Mouse (Mus musculus) midbrain, embryonic 15.5 days (tissue): ENCODE measurements around the gene Caskin1. TPM values are rescaled to one million over a fixed set of nuclear protein-coding genes. Genes with fewer than 3 reads are reported as not detected.

ENCODE experiments used
- ATAC-seq: fragments of 200-750 bp; cut with Nextera tagmentation; replicated peaks from 2 replicates; pipeline ENCODE4 v1.8.0; 2017; ENCODE audit warnings: moderate TSS enrichment
- H3K27ac ChIP-seq: fragments of 300-500 bp; sonication (generic); 2 replicates; pipeline ENCODE4 v1.5.1; 2015; ENCODE audit warnings: mild to moderate bottlenecking, inconsistent platforms
- H3K27me3 ChIP-seq: fragments of 300-500 bp; sonication (generic); replicated peaks from 2 replicates; pipeline ENCODE4 v1.6.1; 2015; ENCODE audit warnings: inconsistent platforms
- H3K36me3 ChIP-seq: fragments of 300-500 bp; sonication (generic); replicated peaks from 2 replicates; pipeline ENCODE4 v1.6.1; 2015; ENCODE audit warnings: inconsistent platforms
- H3K4me1 ChIP-seq: fragments of 300-500 bp; sonication (generic); 2 replicates; pipeline ENCODE4 v1.6.1; 2015; ENCODE audit warnings: inconsistent platforms
- H3K4me2 ChIP-seq: fragments of 300-500 bp; sonication (generic); 2 replicates; pipeline ENCODE4 v1.6.1; 2015; ENCODE audit warnings: inconsistent platforms, mild to moderate bottlenecking, moderate library complexity
- H3K4me3 ChIP-seq: fragments of 300-500 bp; sonication (generic); 2 replicates; pipeline ENCODE4 v1.5.1; 2015; ENCODE audit warnings: mild to moderate bottlenecking, inconsistent platforms
- H3K9ac ChIP-seq: fragments of 300-500 bp; sonication (generic); 2 replicates; pipeline ENCODE4 v1.6.1; 2015; ENCODE audit warnings: mild to moderate bottlenecking, inconsistent platforms
- H3K9me3 ChIP-seq: fragments of 300-500 bp; sonication (generic); 2 replicates; pipeline ENCODE4 v1.6.1; 2016; ENCODE audit warnings: inconsistent platforms
- WGBS: fragments of 180-500 bp; shearing (Covaris S2); methylation state at CpG from one replicate; pipeline ENCODE4 v1.1.7; 2015; ENCODE audit warnings: mixed read lengths; 5-methylcytosine and 5-hydroxymethylcytosine counted together
- polyA plus RNA-seq: library from polyadenylated mRNA; unstranded; fragments of >200 nt; fragmentation: Nextera tagmentation; extraction: Ambion mirVana; gene quantifications from 2 replicates; pipeline ENCODE4 v1.2.1, GENCODE M21; 2015

Gene Caskin1
- polyA plus RNA-seq, 1 experiment from 2014 or later = 52.9 TPM

DNA sequence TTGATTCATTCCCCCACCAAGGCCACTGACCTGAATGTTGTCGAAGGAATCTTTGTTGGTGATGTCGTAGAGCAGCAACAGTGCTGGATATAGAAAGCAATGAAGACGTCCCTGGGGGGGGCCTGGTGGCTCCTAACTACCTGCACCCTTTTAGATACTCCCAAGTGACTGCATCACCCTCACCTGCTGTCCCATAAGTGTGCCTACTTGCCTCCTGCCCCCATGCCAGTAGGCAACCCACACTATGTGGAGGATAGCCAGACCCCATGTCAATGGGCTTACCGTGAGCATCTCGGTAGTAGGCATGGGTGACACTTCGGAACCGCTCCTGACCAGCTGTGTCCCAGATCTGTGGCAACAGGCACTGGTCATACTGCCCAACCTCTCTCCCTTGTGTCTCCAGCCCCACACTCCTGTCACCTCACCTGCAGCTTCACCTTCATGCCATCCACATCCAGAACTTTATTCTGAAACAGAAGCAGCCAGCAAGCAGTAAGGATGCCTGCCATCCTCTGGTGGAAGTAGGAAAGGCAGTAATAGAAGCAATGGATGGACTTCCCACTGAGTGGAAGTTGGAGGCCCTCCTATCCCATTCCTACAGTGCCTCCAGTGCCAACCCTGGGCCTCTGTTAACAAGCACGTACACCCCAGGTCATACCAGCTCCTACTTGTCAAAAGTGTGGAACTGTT, 42.1 kb downstream of the Caskin1 start:
- Histone ChIP-seq H3K9me3 (no peaks in the 10 kb centered on the region), H3K36me3 (no peaks in the 10 kb centered on the region), H3K27me3 (no peaks in the 10 kb centered on the region), H3K4me3 (no peak overlapping the region), H3K27ac (no peak overlapping the region), H3K9ac (no peak overlapping the region), H3K4me2 (peak overlapping the region; percentile 81; the same call in 1 of the 2 replicates), H3K4me1 (peaks cover 61% of the 10 kb centered on the region)
- no peak for ATAC-seq
- 34% methylated on average over 8 of the region's 8 CpGs for WGBS

DNA sequence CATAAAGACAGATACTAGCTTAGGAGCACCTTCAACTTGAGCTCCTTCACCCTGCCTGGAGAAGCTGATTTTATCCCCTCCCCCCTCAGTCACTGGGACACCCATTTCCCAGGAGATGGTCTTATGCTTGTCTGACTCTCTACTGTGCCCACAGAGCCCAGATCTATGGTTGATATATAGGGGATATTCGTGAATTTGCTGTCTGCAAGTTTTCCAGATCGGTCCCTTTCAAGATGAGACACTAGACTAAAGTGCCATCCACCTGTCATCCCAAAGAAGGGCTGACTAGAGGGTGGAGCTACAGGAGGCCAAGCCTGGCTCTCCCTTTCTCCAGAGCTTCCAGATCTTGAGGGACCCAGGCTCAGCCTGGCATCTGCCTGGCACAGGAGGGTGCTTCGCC, 42.7 kb downstream of the Caskin1 start:
- ATAC-seq = no peak
- Histone ChIP-seq H3K9ac (no peak overlapping the region), H3K4me1 (peaks cover 57% of the 10 kb centered on the region), H3K4me3 (no peak overlapping the region), H3K27ac (no peak overlapping the region), H3K9me3 (no peaks in the 10 kb centered on the region), H3K4me2 (no peak overlapping the region), H3K27me3 (no peaks in the 10 kb centered on the region), H3K36me3 (no peaks in the 10 kb centered on the region)
- 62% methylated on average over 3 of the region's 3 CpGs for WGBS

GRCm38 (mm10) chr17:24532045-24532444, 43.6 kb downstream of the Caskin1 start:
- Histone ChIP-seq H3K4me3 (no peak overlapping the region), H3K4me2 (no peak overlapping the region), H3K36me3 (no peaks in the 10 kb centered on the region), H3K4me1 (peaks cover 47% of the 10 kb centered on the region), H3K9ac (0 out of 2 replicates have a peak overlapping the region, but pooled peaks have one; percentile 11), H3K9me3 (no peaks in the 10 kb centered on the region), H3K27ac (no peak overlapping the region), H3K27me3 (no peaks in the 10 kb centered on the region)
- no peak for ATAC-seq
- WGBS = 84% methylated on average over 7 of the region's 7 CpGs

- ATAC-seq = peak; percentile 40; the same call in 1 of the 2 replicates
- Histone ChIP-seq H3K36me3 (no peaks in the 10 kb centered on the region), H3K9me3 (no peaks in the 10 kb centered on the region), H3K4me1 (peaks cover 57% of the 10 kb centered on the region), H3K9ac (peak overlapping the region; percentile 47), H3K27ac (0 out of 2 replicates have a peak overlapping the region, but pooled peaks have one; percentile 12), H3K4me2 (peak overlapping the region; percentile 66), H3K4me3 (peak overlapping the region; percentile 39), H3K27me3 (no peaks in the 10 kb centered on the region)
- WGBS = 7% methylated on average over 52 of the region's 53 CpGs
Observed at GRCm38 (mm10) chr17:24533099-24533992, 44.9 kb downstream of the Caskin1 start.

GRCm38 (mm10) chr17:24534160-24534718, 45.8 kb downstream of the Caskin1 start, which contains the start of gene Rab26:
TSS of gene Rab26 (minus strand) at chr17:24534210.
- ATAC-seq = no peak
- Histone ChIP-seq H3K4me2 (peak within 1 kb of the TSS; percentile 66), H3K9me3 (no peaks in the 10 kb centered on the region), H3K27me3 (no peaks in the 10 kb centered on the region), H3K4me1 (peaks cover 49% of the 10 kb centered on the region), H3K27ac (0 out of 2 replicates have a peak within 1 kb of the TSS, but pooled peaks have one; percentile 12), H3K4me3 (peak within 1 kb of the TSS; percentile 39), H3K36me3 (no peaks in the 10 kb centered on the region), H3K9ac (peak within 1 kb of the TSS; percentile 47)
- 89% methylated on average over 8 of the region's 8 CpGs for WGBS

- no peaks in the 10 kb centered on the region for H3K36me3 ChIP-seq
- 54% methylated on average over 5 of the region's 5 CpGs for WGBS
- H3K27me3 ChIP-seq = no peaks in the 10 kb centered on the region
- H3K9me3 ChIP-seq = no peaks in the 10 kb centered on the region
- no peak for ATAC-seq
- H3K4me2 ChIP-seq = no peak overlapping the region
- no peak overlapping the region for H3K27ac ChIP-seq
- no peak overlapping the region for H3K9ac ChIP-seq
- H3K4me3 ChIP-seq = no peak overlapping the region
- H3K4me1 ChIP-seq = peaks cover 38% of the 10 kb centered on the region
Observed at GRCm38 (mm10) chr17:24535300-24535699, 46.9 kb downstream of the Caskin1 start.

- H3K9me3 ChIP-seq = no peaks in the 10 kb centered on the region
- 29% methylated on average over 3 of the region's 3 CpGs for WGBS
- H3K36me3 ChIP-seq = no peaks in the 10 kb centered on the region
- no peak overlapping the region for H3K4me2 ChIP-seq
- H3K4me1 ChIP-seq = peaks cover 24% of the 10 kb centered on the region
- H3K27ac ChIP-seq = peak overlapping the region; percentile 46
- H3K9ac ChIP-seq = no peak overlapping the region
- no peak for ATAC-seq
- H3K4me3 ChIP-seq = no peak overlapping the region
- H3K27me3 ChIP-seq = no peaks in the 10 kb centered on the region
Observed at GRCm38 (mm10) chr17:24537536-24537935, 49.1 kb downstream of the Caskin1 start.

DNA sequence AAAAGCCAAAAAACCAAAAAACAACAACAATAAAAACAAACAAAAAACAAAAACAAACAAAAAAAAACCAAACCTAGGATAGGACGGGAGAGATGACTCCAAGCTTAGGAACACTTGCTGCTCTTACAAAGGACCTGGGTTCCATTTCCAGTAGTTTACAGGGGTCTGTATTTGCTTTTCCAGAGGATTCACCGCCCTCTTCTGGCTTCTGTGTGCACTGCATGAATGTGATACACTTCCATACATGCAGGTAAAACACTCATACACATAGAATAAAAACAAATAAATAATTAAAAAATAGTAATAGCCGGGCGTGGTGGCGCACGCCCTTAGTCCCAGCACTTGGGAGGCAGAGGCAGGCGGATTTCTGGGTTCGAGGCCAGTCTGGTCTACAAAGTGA, 50.5 kb downstream of the Caskin1 start:
- no peak overlapping the region for H3K4me2 ChIP-seq
- H3K36me3 ChIP-seq = no peaks in the 10 kb centered on the region
- no peak overlapping the region for H3K27ac ChIP-seq
- no peak overlapping the region for H3K9ac ChIP-seq
- peaks cover 11% of the 10 kb centered on the region for H3K4me1 ChIP-seq
- H3K9me3 ChIP-seq = no peaks in the 10 kb centered on the region
- ATAC-seq = 0 out of 2 replicates have a peak, but pooled peaks have one; percentile 27
- no peak overlapping the region for H3K4me3 ChIP-seq
- 70% methylated on average over 8 of the region's 8 CpGs for WGBS
- H3K27me3 ChIP-seq = no peaks in the 10 kb centered on the region

GRCm38 (mm10) chr17:24540375-24540774, 52.0 kb downstream of the Caskin1 start:
- H3K9me3 ChIP-seq = no peaks in the 10 kb centered on the region
- no peaks in the 10 kb centered on the region for H3K36me3 ChIP-seq
- H3K4me2 ChIP-seq = no peak overlapping the region
- H3K4me3 ChIP-seq = no peak overlapping the region
- H3K9ac ChIP-seq = no peak overlapping the region
- H3K4me1 ChIP-seq = peaks cover 14% of the 10 kb centered on the region
- WGBS = 7% methylated on average over 3 of the region's 3 CpGs
- H3K27me3 ChIP-seq = no peaks in the 10 kb centered on the region
- H3K27ac ChIP-seq = no peak overlapping the region
- ATAC-seq = no peak

GRCm38 (mm10) chr17:24544613-24545012, 56.2 kb downstream of the Caskin1 start:
- H3K36me3 ChIP-seq = no peaks in the 10 kb centered on the region
- peaks cover 12% of the 10 kb centered on the region for H3K4me1 ChIP-seq
- H3K4me2 ChIP-seq = peak overlapping the region; percentile 28; the same call in 1 of the 2 replicates
- 21% methylated on average over 12 of the region's 12 CpGs for WGBS
- no peaks in the 10 kb centered on the region for H3K9me3 ChIP-seq
- H3K9ac ChIP-seq = no peak overlapping the region
- H3K4me3 ChIP-seq = no peak overlapping the region
- ATAC-seq = no peak
- no peak overlapping the region for H3K27ac ChIP-seq
- H3K27me3 ChIP-seq = 0 out of 2 replicates have a peak, but pooled peaks cover 6% of the 10 kb centered on the region

DNA sequence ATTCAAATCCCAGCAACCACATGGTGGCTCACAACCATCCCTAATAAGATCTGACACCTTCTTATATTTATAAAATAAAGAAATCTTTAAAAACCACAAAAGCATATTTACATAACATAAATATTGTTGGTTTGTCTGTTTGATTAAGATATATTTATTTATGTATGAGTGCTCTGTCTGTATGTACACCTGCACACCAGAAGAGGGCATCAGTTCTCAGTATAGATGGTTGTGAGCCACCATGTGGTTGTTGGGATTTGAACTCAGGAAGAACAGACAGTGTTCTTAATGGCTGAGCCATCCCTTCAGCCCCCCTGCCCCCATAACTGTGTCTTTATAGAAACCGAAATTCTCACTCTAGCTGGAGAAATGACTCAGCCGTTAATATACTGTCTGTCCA, 56.8 kb downstream of the Caskin1 start:
- ATAC-seq = no peak
- Histone ChIP-seq H3K4me1 (peaks cover 13% of the 10 kb centered on the region), H3K36me3 (no peaks in the 10 kb centered on the region), H3K4me2 (no peak overlapping the region), H3K4me3 (no peak overlapping the region), H3K9me3 (no peaks in the 10 kb centered on the region), H3K9ac (no peak overlapping the region), H3K27me3 (0 out of 2 replicates have a peak, but pooled peaks cover 6% of the 10 kb centered on the region), H3K27ac (no peak overlapping the region)
- 86% methylated on average over 2 of the region's 2 CpGs for WGBS

DNA sequence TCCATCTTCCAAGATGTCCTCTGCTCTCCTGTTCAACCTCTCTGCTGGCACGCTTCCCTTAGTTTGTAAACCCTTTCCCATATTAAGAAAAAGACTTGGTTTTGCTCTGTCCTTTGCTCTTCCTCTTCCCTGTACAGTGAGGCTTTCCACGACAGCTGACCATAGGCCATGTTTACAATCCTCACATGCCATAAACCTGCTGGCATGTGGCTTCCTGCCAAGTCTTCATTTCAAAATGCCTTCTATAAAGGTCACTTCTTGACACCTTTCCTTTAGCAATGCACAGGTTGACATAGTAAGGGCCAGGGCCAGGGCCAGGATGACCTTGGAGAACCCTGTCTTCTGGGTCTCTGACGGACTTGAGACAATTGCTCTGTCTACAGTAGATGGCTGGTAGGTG, 57.8 kb downstream of the Caskin1 start:
- H3K27ac ChIP-seq = no peak overlapping the region
- 86% methylated on average over 3 of the region's 3 CpGs for WGBS
- no peaks in the 10 kb centered on the region for H3K9me3 ChIP-seq
- H3K9ac ChIP-seq = no peak overlapping the region
- no peak overlapping the region for H3K4me3 ChIP-seq
- 0 out of 2 replicates have a peak, but pooled peaks cover 6% of the 10 kb centered on the region for H3K27me3 ChIP-seq
- ATAC-seq = no peak
- no peak overlapping the region for H3K4me2 ChIP-seq
- peaks cover 18% of the 10 kb centered on the region for H3K4me1 ChIP-seq
- H3K36me3 ChIP-seq = no peaks in the 10 kb centered on the region
